Mouse (Mus musculus) limb, embryonic 10.5 days (tissue): ENCODE results near the gene Gpr62. TPM values are rescaled to one million over a fixed set of nuclear protein-coding genes. Genes with fewer than 3 reads are reported as not detected.

Source experiments
- DNase-seq: peaks from one replicate; pipeline ENCODE4 v3.0.0-alpha.2; 2017; ENCODE audit warnings: low spot score
- H3K27ac ChIP-seq: fragments of 300-500 bp; sonication (generic); 2 replicates; pipeline ENCODE4 v1.5.1; 2016; ENCODE audit warnings: mild to moderate bottlenecking
- H3K27me3 ChIP-seq: fragments of 300-500 bp; sonication (generic); 2 replicates; pipeline ENCODE4 v1.6.1; 2016; ENCODE audit warnings: low read depth, mild to moderate bottlenecking; ENCODE audit not compliant: poor library complexity, severe bottlenecking
- H3K36me3 ChIP-seq: fragments of 300-500 bp; sonication (generic); 2 replicates; pipeline ENCODE4 v1.6.1; 2016; ENCODE audit warnings: mild to moderate bottlenecking, moderate library complexity
- H3K4me1 ChIP-seq: fragments of 300-500 bp; sonication (generic); 2 replicates; pipeline ENCODE4 v1.6.1; 2016
- H3K4me3 ChIP-seq: fragments of 300-500 bp; sonication (generic); 2 replicates; pipeline ENCODE4 v1.5.1; 2016; ENCODE audit warnings: mild to moderate bottlenecking, moderate library complexity
- H3K9me3 ChIP-seq: fragments of 300-500 bp; sonication (generic); replicated peaks from 2 replicates; pipeline ENCODE4 v1.6.1; 2016; ENCODE audit warnings: mild to moderate bottlenecking
- whole genome bisulfite sequencing: fragments of 180-500 bp; shearing (Covaris S2); methylation state at CpG from one replicate; pipeline ENCODE4 v1.1.7; 2016; 5-methylcytosine and 5-hydroxymethylcytosine counted together
- polyA plus RNA-seq: library from polyadenylated mRNA; unstranded; fragments of >200 nt; fragmentation: Nextera tagmentation; extraction: Ambion mirVana; gene quantifications from 2 replicates; pipeline ENCODE4 v1.2.1, GENCODE M21; 2016

The Gpr62 gene
- polyA plus RNA-seq, 1 experiment from 2014 or later = 0.59 TPM

DNA sequence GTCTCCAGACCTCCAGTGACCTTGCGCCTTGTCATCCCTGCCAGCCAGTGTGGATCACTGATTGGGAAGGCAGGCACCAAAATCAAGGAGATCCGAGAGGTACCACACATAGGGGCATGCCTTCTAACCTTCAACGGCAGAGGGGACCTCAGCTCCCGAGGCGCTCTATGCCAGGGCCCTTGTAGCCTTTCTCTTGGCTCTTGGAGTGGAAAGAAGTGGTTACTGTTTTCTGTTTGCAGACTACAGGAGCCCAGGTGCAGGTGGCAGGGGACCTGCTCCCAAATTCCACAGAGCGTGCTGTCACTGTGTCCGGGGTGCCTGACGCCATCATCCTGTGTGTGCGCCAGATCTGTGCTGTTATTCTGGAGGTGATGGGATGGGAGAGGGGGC, 4.7 kb downstream of the Gpr62 start:
- Histone ChIP-seq H3K36me3 (peaks cover 96% of the 10 kb centered on the region), H3K4me3 (no peak overlapping the region), H3K27me3 (peaks cover 23% of the 10 kb centered on the region), H3K4me1 (peaks cover 84% of the 10 kb centered on the region), H3K27ac (0 out of 2 replicates have a peak overlapping the region, but pooled peaks have one; percentile 1), H3K9me3 (no peaks in the 10 kb centered on the region)
- DNase-seq = no peak
- WGBS = 93% methylated on average over 9 of the region's 9 CpGs

DNA sequence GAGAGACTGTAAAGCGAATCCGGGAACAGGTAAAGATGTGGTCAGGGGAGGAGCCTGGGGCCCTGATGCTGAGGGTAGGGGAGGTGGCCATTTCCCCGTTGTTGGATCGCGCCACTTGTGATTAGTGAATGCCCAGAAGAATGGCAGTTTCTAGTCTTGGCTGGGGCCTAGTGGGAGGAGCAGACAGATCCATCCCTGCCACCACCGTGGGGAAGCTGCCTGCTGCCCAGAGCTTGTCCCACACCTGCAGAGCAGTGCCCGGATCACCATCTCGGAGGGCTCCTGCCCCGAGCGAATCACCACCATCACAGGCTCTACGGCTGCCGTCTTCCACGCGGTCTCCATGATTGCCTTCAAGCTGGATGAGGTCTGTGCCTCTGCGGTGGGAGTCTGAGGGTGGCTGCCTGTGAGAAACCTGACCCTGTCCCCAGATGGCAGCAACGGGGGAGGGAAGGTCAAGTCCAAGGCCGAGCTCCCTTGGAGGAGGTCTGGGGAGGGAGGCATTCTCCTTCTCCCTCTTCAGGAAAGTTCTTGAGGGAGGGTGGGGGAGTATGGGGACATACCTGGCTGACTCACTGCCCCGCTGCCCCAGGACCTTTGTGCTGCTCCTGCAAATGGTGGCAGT, 5.2 kb downstream of the Gpr62 start:
- no peak overlapping the region for H3K4me3 ChIP-seq
- peaks cover 84% of the 10 kb centered on the region for H3K4me1 ChIP-seq
- H3K27me3 ChIP-seq = peaks cover 18% of the 10 kb centered on the region
- peak overlapping the region; percentile 1; the same call in 1 of the 2 replicates for H3K27ac ChIP-seq
- 80% methylated on average over 18 of the region's 18 CpGs for WGBS
- peaks cover 95% of the 10 kb centered on the region for H3K36me3 ChIP-seq
- H3K9me3 ChIP-seq = no peaks in the 10 kb centered on the region
- no peak for DNase-seq

DNA sequence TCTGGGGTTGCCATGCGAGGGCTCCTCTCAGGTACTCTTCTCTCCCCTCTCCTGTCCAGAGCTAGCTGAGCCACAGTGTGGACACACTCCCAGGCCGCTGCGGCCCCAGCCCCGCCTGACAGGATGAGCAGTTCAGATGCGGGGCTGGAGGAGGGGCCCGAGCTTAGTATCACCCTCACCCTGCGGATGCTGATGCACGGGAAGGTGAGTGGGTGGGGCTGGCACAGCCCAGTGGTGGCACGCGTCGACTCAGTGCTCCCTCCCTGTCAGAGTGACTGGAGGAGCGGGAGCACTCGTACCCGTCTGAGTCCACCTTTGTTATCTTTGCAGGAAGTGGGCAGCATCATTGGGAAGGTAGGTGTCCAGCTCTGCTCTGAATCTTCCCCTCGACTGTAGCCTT, 5.8 kb downstream of the Gpr62 start:
- peaks cover 84% of the 10 kb centered on the region for H3K4me1 ChIP-seq
- peaks cover 92% of the 10 kb centered on the region for H3K36me3 ChIP-seq
- H3K4me3 ChIP-seq = no peak overlapping the region
- H3K9me3 ChIP-seq = no peaks in the 10 kb centered on the region
- 85% methylated on average over 15 of the region's 15 CpGs for WGBS
- no peak for DNase-seq
- peaks cover 13% of the 10 kb centered on the region for H3K27me3 ChIP-seq
- H3K27ac ChIP-seq = no peak overlapping the region; the same call in 1 of the 2 replicates

DNA sequence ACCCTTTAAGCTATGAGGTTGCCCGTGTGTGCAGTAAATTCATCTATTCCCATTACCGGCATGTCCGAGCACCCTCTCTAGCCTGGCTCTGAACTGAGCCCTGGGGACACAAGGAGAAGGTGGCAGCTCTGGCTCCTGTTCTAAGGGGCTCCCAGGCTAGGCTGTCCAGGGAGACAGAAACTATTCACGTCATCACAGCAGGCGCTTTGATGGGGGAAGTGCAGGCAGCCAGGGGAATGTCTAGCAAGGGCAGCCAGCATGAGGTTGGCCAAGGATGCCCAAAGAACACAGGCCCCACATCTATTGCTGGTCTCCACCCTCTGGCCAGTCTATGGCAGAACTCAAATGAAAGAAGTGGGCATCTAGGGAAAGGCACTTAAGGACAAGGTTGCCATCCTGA, 7.8 kb downstream of the Gpr62 start:
- no peak for DNase-seq
- peaks cover 79% of the 10 kb centered on the region for H3K4me1 ChIP-seq
- peaks cover 71% of the 10 kb centered on the region for H3K36me3 ChIP-seq
- H3K9me3 ChIP-seq = no peaks in the 10 kb centered on the region
- WGBS = 75% methylated on average over 5 of the region's 5 CpGs
- peaks cover under 1% of the 10 kb centered on the region; the same call in 1 of the 2 replicates for H3K27me3 ChIP-seq
- peak overlapping the region; percentile 94; the same call in 1 of the 2 replicates for H3K27ac ChIP-seq
- peak overlapping the region; percentile 8; the same call in 1 of the 2 replicates for H3K4me3 ChIP-seq

DNA sequence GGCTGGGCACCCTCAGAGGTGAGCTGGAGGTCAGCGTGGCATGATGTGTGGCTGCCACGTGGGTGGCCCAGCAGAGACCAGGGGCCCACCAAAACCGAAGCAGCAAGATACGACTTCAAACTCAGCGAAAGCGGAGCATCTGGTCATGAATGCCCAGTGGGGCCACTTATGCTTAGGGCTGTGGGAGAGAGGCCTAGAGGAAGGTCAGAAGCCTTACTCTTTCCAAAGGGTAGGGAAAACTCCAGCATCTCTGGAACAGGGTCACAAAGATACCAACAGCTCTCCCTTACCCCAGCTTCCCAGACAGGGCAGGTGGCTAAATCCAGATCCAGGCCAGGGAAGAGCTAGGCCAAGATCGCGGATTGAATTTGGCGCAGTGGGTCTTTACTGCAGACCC, 8.6 kb downstream of the Gpr62 start:
- 40% methylated on average over 9 of the region's 9 CpGs for WGBS
- no peak for DNase-seq
- Histone ChIP-seq H3K4me3 (peak overlapping the region; percentile 90), H3K9me3 (no peaks in the 10 kb centered on the region), H3K4me1 (peaks cover 86% of the 10 kb centered on the region), H3K27ac (peak overlapping the region; percentile 94), H3K36me3 (peaks cover 64% of the 10 kb centered on the region), H3K27me3 (no peaks in the 10 kb centered on the region)

DNA sequence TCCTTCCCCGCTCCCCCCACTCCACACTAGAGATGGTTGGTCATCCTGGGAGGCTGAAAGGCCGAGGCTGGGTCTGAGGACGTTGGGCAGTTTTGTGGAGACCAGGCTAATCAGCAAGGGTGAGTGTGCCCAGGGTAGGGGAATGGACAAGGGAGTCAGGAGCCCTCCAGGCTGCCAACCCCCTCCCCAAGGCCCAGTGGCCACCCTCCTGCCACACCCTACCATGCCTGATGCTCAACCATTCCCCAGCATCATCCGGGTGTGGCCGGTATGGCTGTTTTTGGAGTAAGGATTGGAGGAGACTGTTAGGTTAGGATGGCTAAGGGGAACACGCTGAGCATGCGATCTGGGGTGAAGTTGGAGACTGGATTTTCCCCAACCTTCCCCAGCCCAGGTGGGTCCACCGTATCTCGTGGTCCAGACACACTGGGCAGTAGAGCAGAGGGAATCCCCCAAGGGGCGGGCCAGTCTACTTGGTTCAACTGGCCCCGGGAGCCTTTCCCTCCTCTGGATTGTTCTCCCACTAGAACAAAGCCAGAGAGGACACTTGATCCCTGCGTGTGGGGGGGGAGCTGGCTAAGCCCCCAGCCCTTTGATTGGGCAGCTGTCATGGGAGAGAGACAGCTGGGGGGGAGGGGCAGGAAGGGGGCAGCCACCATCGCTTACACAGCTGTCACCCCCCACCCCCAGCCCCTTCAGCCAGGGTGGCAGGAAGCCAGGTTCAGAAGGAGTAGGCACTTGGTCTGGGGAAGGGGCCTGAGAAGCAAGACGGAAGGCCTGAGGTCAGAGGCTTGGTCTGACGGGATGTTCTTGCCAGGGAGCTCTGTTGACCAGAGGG, 9.2 kb downstream of the Gpr62 start:
- Histone ChIP-seq H3K27ac (peak overlapping the region; percentile 94), H3K36me3 (peaks cover 58% of the 10 kb centered on the region), H3K4me3 (peak overlapping the region; percentile 90), H3K9me3 (no peaks in the 10 kb centered on the region), H3K4me1 (peaks cover 90% of the 10 kb centered on the region), H3K27me3 (no peaks in the 10 kb centered on the region)
- peak; percentile 63 for DNase-seq
- WGBS = 37% methylated on average over 15 of the region's 15 CpGs

DNA sequence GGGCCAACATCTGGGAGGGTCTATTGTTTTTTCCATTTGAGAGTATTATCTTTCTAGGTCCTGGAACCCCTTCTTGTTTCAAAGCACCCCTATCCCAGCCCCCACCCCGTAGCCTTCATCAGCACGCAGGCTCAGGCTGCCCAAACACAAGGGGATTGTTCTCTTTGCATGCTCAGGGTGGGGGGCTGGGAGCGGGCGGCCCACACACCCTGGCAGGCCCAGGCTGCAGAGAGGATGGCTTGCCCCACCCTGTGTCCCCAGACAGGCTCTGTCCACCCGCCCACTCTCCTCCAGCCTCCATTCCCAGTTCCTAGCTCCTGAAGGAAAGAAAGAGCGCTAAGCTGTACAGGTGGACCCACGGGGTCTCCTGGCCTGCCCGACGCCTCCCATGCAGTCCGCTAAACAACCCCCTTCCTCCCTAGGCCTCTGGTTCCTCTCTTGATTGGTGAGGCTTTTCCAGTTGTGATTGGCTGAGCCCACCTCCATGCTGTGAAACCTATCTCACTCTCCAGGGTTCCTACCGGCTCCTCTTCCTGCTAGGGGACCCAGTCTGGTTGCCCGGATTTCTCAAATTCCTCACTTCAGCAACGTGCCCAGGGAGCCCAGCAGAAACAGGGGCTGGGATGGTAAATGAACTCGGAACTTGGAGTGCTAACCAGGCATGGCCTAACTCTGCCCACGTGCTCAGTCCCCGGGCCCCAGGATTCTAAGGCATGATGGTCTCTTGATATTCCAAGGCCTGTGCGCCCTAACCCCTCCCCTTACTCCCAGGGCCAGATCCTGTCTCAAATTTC, 10.7 kb downstream of the Gpr62 start:
- peak overlapping the region; percentile 94 for H3K27ac ChIP-seq
- no peaks in the 10 kb centered on the region for H3K9me3 ChIP-seq
- peaks cover 93% of the 10 kb centered on the region for H3K4me1 ChIP-seq
- peaks cover 43% of the 10 kb centered on the region for H3K36me3 ChIP-seq
- no peaks in the 10 kb centered on the region for H3K27me3 ChIP-seq
- WGBS = under 1% methylated on average over 17 of the region's 17 CpGs
- H3K4me3 ChIP-seq = peak overlapping the region; percentile 90
- peak; percentile 72 for DNase-seq

DNA sequence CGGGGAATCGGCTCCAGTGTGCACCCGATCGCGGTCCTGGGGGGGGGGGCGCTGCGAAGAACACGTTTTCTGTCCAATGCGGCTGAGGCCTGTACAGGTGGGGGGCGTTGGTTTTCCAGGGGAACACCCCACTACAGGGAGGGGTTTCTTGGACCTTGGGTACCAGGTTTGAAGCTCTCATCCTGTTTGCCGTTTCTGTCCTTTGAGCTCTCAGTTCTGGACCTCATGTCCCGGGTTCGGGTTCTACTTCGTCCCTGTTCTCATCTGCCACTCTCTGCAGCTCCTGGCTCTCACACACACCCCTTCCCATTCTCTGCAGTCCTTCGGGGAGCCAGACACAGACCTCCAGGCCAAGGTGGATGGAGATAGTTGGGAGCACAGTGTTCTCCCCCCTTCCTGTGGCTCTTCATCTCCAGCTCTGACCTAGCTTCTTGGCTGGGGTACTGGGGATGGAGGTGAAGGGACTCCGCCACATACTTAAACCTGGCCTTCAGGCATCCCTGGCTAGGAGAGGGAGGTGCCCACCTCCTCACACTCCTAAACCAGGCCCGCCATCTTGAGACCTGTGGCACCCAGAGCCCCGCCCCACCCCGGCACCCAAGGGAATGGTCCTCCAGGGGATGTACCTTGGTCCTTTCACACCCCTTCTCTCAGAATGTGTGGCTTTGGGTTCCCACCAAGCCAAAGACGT, 11.5 kb downstream of the Gpr62 start:
- 0% methylated on average over 18 of the region's 20 CpGs for WGBS
- H3K4me1 ChIP-seq = peaks cover 93% of the 10 kb centered on the region
- peak overlapping the region; percentile 94 for H3K27ac ChIP-seq
- no peaks in the 10 kb centered on the region for H3K27me3 ChIP-seq
- H3K36me3 ChIP-seq = peaks cover 37% of the 10 kb centered on the region
- no peaks in the 10 kb centered on the region for H3K9me3 ChIP-seq
- peak overlapping the region; percentile 90 for H3K4me3 ChIP-seq
- peak; percentile 67 for DNase-seq

DNA sequence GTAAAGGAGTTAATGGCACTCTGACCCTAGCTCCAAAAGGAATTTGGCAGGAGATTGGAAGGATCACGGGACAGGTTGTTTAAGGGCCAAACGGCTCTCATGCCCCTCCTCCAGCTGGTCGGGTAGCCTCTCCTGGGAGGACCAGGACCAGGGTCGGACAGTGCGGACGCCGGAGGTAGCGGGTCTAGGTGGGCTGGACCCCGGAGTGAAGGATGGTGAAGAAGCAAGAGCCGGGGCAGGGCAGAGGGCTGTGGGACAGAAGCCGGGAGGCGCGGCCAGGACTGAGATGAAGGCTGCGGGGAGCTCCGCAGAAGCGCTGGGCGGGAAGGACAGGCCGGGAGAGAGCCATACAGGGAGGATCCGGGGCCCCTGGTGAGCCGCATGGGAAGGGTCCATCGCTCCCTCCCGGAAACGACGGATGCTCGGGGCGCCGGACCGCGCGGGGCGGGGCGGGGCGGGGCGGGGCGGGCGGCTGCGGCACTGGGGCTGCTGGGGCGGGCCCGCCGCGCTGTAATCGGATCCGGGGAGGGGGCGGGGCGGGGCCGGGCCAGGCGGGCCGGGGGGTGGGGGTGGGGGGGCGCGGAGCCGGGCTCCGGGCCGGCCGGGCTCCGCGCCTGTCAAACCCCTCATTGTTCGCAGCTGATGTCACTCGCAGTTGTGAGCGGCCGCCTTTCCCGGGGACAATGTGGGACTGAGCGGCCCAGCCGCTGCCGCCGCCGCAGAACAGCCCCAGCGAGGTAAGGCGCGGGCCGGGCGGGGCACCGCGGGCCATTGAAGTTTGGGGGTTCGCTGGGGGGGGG, 12.3 kb downstream of the Gpr62 start, which contains the start of gene Pcbp4:
Gene Pcbp4, plus strand, starts transcription at position 21 of the 800 bp plus-strand sequence.
- peak within 1 kb of the TSS; percentile 90 for H3K4me3 ChIP-seq
- DNase-seq = peak; percentile 92
- peaks cover 93% of the 10 kb centered on the region for H3K4me1 ChIP-seq
- WGBS = 1% methylated on average over 69 of the region's 74 CpGs
- H3K27ac ChIP-seq = peak within 1 kb of the TSS; percentile 94
- H3K36me3 ChIP-seq = peaks cover 30% of the 10 kb centered on the region
- H3K9me3 ChIP-seq = no peaks in the 10 kb centered on the region
- H3K27me3 ChIP-seq = no peaks in the 10 kb centered on the region

DNA sequence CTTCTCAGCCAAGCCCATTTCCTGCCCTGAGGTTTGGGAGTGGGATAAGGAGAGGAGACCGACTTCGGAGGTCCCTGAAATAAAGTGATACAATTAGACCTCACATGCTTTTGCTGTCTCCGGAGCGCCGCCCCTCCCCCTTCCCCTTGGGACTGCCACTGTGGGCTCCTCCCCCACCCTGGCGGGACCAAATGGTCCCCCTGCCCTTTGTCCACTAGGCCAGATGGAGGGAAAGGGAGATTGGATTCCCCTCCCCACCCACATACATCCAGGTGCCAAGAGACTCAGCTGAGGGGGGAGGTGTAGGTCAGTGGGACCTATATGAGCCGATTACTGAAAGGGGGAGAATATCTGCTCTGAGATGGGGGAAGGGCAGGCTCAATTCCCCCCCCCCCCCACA, 12.9 kb downstream of the Gpr62 start:
- DNase-seq = peak; percentile 80
- Histone ChIP-seq H3K4me1 (peaks cover 93% of the 10 kb centered on the region), H3K4me3 (peak overlapping the region; percentile 90), H3K36me3 (peaks cover 23% of the 10 kb centered on the region), H3K27ac (peak overlapping the region; percentile 94), H3K9me3 (no peaks in the 10 kb centered on the region), H3K27me3 (no peaks in the 10 kb centered on the region)
- WGBS = 0% methylated on average over 7 of the region's 7 CpGs

DNA sequence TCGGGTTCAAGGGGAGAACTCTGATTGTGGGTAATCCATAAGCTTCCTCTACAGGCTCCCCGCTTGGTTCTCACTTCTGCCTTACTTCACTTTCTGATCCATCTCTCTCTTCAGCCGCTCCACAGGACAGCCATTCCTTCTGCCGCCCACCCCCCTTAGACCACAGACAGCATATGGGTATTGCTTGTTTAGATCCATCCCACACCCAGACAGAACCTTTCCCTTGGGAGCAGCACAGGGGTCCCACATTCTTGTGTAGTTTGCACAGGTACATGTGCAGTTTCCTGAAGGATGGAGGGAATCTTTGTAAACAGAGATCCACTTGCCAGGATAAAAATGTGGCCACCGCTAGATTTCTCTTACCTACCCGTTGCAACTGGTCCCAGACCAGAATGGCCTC, 13.4 kb downstream of the Gpr62 start:
- Histone ChIP-seq H3K4me1 (peaks cover 93% of the 10 kb centered on the region), H3K27ac (peak overlapping the region; percentile 94), H3K4me3 (peak overlapping the region; percentile 90), H3K9me3 (no peaks in the 10 kb centered on the region), H3K36me3 (peaks cover 19% of the 10 kb centered on the region), H3K27me3 (no peaks in the 10 kb centered on the region)
- 22% methylated on average over 6 of the region's 6 CpGs for WGBS
- DNase-seq = no peak
